Mouse (Mus musculus) fibroblast of lung, adult 2 months (primary cell): ENCODE measurements around the gene Vkorc1.
"Not testable (repeated sequence)": the region's sequence is repeated elsewhere in the genome, so short reads cannot be mapped to it uniquely, and the experiment has no call there.

Source experiments
- DNase-seq: peaks from one replicate; pipeline ENCODE4 v3.0.0-alpha.2; 2011; ENCODE audit warnings: low read depth

The Vkorc1 gene

DNA sequence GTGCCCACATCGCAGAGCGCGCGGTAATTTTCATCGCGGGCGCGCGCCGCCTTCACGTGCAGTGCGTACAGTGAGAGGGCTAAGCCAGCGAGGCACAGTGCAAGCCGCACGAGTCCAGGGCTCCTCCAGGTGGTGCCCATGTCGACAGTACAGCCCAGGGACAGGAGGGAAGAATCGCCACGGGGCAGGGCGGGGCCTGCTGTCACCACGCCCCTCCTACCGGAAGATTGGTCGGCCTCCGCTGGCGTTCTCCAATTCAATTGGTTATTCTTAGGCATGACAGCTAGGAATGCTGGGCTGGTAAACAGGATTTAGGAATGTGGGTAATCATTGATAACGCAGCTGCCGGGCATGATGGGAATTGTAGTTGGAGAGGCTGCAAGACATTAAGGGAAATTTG lies at the start of gene Vkorc1, which contains the start of gene Gm21974:
Gene Vkorc1, minus strand, starts transcription at position 176 of the 400 bp plus-strand sequence.
Gene Gm21974, minus strand, starts transcription at position 13 of the 400 bp plus-strand sequence.
- peak; percentile 96 for DNase-seq

DNA sequence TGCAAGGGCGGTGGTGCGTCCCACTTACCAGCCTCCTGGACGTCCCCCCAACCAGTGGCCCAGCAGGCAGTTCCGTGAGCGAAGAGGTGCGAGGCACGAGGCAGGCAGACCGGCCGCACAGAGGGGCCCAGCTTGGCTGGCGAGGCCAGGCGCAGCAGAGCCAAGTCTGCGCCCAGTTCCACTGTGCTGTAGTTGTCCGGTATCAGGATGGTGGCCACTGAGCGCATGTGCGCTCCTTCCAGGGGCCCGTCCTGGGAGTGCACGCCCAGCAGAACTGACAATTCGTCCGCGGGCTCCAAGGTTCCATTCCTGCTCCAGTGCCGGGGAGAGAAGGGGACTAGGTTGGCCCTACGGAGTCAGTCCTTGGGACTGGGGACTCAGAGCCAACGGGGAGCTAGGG lies 49.2 kb upstream of the Vkorc1 start:
- no peak for DNase-seq

DNA sequence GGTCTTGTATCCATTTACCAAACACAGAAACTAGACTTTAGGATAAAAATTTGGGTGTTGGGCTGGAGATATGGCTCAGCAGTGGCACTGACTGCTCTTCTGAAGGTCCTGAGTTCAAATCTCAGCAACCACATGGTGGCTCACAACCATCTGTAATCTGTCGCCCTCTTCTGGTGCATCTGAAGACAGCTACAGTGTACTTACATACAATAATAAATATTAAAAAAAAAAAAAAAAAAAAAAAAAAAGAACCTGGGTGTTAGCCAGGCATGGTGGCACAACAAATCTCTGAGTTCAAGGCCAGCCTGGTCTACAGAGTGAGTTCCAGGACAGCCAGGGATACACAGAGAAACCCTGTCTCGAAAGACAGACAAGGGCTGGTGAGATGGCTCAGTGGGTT lies 46.7 kb upstream of the Vkorc1 start:
- not testable (repeated sequence) for DNase-seq

DNA sequence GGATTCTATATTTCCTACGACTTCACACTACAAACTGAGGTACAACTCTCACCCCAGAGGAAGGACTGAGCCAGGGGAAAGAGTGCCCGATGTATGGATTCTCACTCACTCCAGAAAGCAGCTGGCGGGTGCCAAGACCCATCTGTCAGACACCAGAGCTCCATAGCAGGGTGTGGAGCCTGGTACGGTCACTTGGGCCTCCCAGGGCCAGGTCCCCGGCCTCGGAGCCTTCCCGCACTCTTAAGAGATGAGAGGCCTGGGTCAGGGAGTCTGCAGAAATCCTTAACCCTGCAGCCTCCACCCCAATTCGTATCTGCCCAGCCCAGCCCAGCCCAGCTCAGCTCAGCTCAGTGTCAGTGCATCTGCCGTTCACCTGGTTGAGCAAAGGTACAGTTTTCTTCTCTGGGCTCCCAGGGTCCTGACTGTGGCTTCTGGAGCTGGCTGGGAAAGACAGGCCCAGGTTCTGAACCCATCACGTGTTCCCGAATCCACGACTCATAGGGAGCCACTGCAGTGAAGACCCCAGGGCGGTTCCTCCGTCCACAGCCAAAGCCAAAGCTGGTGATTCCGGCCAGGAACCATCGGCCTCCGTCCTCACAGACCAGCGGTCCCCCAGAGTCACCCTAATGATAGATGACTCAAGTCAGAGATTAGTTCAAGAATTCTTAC lies 40.9 kb upstream of the Vkorc1 start:
- no peak for DNase-seq

DNA sequence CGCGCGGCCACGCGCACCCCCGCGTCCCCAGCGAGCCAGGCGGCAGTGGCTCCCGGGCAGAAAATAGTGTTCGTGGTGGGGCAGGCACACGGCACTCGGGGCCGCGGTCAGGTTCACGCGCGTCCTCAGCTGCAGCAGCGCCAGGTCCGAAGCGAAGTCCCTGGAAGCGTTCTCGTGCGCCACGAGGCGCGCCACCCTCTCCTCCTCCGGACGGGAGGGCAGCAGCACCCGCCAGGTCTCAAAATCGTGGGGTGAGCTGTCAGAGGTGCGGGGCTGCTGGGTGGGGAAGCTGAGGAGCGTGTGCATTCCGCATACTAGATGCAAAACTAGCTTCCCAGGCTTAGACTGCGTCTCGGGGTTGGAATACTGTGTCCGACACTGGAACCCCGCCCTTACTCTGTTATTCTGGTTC lies 40.3 kb upstream of the Vkorc1 start:
- no peak for DNase-seq

DNA sequence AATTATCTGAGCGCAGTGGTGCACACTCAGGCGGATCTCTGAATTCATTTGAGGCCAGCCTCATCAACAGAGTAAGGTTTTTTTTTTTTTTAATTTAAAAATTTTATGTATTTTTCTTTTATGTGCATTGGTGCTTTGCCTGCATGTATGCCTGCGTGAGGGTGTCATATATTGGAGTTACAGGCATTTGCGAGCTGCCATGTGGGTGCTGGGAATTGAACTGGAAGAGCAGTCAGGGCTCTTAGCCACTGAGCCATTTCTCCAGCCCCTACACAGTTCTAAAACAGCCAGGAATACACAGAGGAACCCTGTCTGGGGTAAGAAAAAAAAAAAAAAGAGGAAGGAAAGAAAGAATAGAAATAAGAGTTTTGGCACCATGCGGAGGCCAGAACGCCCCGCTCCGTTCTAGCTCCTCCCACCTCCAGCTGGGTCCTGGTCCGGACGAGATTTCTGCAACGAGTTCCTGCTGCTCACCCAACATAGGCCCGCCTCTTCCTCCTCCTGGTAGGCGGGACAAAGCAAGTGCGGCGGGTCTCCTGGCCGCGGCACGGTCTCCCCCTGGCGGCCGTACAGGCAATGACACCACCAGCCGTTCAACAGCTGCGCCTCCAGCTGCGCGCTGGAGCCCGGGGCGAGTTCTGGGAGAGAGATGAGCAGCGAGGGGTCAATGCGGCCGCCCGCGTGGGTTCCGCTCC lies 39.8 kb upstream of the Vkorc1 start:
- peak; percentile 86 for DNase-seq

DNA sequence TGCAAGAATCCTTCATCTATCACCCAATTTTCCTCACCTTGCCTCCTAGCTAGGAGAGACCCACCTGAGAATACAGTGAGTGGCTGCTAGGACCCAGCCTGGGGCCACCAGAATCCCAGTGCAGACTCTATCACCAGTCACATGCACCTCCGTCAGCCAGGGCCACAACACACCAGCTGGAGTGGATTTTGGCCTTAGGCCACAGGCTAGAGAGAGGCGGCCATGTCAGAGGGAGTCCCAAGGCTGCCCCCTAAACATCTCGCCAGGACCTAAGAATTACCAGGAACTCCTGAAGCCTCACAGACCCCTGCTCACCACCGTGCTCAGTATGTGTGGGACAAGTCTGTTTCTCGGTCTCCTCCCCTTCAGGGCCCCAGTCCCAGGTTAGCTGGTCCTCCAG lies 38.7 kb upstream of the Vkorc1 start:
- DNase-seq, result no peak

DNA sequence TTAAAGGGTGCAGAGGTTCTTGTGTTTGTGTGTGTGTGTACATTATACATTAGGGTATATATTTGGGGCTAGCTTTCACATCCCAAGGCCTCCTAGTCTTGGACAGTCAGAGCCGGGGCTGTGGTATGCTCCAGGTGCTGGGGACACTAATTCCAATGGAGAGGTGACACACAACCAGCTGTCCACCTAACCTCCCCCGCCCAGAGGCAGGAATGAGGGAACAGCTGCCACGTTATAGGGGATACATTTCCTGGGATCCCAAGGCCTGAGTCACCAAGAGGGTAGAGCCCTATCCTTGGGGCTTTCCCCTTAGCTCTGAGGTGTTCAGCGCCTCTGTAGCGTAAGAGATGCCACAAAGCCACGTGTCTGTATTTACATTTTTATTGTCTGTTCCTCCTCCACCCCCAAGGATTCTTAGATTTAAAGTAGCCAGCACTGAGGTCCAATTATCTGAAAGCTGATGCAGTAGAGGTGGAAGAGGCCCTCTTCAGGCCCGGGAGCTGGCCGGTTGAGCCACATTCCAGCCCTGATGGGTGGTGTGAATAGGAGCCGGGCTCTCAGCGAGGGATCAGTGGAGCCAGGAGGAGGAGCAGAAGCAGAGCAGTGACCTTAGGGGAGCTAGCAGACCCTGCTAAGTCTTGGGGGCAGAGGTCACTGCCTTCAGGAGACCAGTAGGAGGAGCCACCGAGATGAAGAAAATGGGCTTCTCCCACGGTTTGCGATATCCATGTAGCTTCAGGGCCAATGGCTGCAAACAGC lies 37.0 kb upstream of the Vkorc1 start:
- DNase-seq, result no peak

DNA sequence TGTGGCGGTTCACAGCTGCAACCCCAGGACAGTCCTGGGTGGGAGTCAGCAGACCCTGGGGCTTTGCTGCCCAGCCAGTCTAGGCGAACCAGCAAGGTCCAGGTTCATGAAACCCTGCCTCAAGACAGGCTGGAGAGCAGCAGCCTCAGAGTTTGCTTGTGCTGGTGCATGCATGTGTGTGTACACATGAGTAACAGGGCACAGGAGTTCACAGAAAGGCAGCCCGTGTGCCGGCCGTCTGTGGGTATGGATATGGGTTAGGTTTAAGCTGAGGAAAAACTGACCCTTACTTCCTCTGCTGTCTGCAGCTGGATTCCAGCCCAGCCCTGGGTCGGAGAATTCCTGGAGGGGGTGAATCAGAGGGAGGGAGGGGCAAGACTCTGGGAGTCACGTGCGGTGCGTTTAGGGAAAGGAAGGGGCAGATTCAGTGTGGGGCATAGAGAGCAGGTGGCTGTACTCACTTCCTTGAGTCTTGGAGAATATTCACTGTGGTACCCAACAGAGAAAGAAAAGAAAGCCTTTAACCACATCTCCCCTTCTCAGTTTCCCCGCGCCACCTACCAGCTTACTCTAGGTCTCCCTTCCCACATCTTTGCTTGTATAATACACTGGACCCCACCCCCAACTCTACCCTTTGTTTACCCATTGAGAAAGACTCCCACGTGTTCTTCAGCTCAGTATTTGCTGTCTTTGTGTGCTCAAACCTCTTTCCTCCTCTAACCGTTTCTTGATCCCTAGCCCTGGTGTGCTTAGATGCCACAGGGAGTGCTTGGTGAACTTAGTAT lies 36.1 kb upstream of the Vkorc1 start:
- DNase-seq, result no peak

DNA sequence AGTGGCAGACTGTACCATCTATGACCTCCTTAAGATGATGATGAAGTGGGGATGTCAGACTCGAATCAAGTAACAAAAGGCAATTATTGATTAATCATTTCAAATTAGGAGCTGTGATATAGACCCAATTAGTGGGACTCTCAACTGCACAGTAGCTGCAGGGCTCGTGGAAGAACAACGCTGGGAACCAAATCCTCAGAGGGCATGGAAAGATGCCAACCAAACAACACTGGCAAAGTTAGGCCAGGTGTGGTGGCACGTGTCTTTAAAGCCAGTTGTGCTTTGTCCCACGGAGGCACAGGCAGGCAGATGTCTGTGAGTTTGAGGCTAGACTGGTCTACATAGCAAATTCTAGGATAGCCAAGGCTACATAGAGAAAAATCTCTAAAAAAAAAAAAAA lies 35.2 kb upstream of the Vkorc1 start:
- DNase-seq, result no peak

DNA sequence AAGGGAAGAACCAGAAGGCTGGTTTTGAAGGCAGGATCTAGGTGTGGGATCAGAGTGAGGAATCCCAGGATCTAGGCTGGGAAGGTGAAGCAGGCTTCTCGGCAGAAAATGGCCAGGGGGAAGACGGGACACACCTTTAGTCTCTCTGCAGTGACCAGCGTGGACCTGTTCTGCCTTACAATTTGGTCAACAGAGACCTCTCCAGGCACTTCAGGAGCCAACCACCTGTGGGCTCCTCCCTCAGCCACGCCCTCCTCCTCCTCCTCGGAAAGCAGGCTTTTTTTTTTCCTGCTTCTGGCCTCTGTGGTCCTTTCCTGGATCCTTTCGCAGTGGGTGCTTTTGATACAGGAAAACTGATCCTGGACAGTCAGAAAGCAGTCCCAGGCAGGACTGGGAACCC lies 34.5 kb upstream of the Vkorc1 start, which contains the start of gene Prss8:
Gene Prss8, minus strand, starts transcription at position 182 of the 400 bp plus-strand sequence.
- DNase-seq, result no peak

DNA sequence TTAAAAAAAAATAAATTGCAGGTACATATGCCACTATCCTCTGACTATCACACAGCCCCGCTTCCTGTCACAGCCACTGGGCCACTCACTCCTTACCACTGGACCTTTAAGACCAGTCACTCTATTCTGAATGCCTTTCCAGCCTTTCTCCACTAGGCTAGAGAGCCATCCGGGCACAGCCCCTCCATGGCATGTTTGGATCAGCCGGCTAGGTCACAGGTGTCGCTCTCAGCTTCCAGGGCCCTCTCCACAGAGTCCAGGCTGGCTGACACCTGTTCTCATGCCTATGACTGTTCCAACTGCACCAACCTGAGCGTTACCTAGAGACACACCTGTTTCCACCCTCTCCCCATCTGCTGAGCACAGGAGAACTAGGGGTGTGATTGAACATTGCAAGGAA lies 33.2 kb upstream of the Vkorc1 start:
- DNase-seq, result no peak

DNA sequence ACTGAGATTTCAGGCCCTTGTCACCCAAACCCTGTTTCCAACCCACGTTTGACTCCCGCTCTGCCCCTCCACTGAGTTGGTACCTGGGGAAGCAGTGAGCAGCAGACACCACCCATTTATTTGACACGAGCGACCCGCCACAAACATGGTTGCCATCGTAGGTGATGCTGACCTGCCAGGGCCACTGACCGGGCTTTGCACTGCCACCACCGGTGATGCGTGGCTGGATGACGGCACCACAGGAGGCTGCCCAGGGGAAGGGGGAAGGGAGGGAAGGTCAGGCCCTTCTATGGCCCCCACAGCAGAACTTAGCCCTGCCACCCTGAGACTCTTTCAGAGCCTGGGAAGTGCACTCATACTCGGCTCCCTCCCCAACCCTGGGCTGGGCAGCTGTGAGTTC lies 32.3 kb upstream of the Vkorc1 start:
- no peak for DNase-seq

DNA sequence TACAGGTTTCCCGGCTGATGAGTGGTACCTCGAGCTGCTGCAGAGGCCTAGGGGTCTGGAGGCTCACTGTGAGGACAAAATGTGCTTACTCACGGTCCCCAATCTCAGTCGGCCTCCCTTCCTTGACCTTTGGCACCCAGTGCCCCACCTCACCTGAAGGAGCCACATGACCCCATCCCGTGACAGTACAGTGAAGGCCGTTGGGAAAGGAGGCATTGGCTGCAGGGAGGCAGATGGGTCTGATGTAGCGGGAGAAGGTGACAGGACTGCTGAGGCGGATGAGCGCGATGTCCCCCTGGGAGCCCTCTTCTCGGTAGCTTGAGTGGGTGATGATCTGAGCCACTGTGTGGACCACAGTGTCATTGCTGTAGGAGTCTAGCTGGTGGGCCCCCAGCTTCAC lies 31.4 kb upstream of the Vkorc1 start:
- no peak for DNase-seq

DNA sequence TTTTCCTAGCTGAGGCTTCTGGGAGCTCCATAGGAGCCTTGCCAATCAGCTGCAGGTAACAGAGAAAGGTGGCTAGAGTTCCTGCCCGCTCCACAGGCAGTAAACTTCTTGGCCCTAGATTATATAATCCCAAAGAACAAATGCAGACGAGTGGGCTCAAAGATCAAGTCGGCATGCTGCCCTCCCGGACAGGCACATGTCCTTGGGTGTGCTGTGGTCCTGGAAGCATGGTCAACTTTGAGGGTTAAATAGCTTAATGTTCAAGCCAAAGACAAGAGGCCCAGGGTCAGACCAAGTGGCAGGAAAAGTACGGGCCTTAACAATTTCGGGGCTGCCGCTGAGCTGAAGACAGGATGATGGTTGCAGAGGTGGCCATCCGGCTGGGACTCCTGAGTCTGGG lies 30.6 kb upstream of the Vkorc1 start:
- no peak for DNase-seq

DNA sequence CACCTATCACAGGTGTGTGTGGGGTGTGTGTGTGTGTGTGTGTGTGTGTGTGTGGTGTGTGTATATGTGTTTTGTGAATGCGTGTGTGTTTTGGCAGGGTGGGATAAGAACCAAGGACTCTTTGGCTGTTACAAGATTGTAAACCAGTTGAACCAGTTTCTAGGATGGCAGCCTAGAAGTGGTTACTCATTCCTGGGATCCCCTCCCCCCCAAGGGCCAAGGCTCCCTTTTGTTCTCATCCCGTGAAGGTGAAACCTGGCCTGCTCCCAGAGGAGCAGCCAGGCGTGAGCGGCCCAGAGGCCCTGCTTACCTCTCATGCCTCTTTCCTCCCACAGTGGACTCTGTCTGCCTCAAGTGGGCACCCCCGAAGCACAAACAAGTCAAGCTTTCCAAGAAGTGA lies 29.8 kb upstream of the Vkorc1 start:
- DNase-seq, result no peak

DNA sequence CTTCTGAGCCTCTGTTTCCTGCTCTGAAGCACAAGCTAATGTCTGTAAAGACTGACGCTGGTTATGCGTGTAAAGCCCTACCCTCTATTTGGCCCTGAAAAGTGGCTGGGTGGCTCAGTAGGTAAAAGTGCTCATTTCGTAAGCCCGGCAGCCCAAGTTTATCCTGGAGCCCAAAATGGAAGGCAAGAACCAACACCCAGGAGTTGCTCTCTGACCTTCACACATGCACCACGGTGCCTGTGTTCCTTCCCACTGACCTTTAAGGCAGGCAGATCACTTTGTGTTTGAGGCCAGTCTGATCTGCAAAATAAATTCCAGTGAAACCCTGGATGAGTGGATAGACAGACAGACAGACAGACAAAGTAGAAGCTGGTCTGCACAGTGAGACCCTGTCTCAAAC lies 28.3 kb upstream of the Vkorc1 start:
- DNase-seq, result no peak

DNA sequence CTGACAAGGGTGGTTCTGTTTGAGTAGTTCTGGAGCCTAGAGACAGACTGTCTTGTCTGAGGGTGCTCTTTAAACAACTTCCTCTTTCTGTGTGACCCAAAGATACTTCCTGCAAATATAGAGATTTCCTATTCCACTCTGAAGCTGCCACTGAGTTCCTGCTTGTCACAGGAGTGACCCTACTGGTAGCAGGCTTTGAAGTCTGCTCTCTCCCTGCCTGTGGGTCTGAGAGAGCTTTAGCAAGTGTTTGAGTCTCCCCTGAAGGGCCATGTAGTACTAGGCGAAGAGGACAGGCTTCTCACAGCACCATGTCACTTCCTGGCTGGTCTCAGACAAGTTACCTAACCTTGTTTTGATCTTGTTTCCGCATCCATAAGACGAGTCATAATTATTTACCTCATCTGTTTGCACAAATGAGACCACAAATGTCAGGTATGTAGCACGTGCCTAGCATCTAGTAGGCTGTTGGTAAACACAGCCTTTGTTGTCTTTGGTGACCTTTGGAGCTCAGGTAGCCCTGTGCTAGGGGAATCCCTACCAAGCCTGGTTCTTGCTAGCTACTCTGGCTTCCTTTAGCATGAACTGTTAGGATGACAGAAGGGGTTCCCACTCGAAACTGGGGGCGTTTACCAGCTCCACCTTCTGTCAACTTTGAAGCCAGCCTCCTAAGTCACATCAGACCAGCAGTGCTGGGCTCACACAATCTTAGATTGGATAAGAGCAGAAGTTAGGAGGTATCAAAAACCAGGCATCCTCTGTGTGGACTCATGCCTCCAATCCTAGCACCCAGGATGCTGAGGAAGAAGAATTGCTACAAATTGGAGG lies 27.2 kb upstream of the Vkorc1 start:
- DNase-seq, result no peak

DNA sequence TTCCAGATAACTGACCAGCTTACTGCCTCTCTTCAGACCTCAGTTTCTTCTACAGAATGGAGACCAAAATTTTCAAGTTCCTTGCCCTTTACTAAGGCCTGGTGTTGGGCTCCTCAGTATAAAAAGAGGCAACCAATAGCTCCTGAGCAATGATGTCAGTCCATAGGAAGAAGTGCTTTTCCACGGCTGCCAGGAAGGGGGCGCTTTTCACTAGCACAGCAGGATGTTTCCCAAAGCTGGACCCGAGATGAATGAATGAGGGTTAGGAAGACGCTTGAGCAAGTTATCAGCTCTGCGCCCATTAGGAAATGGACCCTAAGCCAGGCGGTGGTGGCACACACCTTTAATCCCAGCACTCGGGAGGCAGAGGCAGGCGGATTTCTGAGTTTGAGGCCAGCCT lies 26.1 kb upstream of the Vkorc1 start:
- DNase-seq, result no peak

DNA sequence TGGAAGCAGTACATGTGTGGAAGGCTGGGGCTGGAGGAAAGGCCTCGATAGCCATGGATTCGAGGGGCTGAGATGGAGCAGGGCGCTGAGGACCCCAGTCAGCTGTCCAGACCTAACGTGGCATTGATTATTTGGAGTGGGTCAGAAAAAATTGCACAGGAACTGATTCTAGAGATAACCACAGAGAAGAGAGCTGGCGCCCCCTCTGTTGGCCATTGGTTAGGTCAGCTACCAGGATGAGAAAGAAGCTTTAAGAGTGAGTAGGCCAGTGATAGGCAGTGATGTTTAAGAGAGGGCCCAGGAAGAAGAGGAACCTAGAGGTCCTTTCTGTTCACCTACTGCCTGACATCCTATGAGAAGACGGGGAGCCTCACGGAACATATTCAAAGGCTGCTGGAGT lies 23.9 kb upstream of the Vkorc1 start:
- DNase-seq, result no peak

DNA sequence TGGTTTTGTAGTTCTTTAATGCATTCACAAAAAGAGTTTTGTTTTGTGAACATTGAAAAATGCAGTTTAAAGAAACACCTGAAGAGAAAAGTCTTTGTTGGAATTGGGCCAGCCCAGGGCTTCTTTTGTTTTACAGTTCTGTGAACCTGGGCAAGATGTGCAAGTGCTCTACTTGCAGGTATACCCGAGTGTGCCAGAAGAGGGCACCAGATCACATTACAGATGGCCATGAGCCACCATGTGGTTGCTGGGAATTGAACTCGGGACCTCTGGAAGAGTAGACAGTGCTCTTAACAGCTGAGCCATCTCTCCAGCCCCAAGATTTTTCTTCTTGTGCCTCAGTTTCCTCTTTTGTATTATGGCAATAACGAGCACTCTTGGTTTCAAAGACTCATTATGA lies 22.8 kb upstream of the Vkorc1 start:
- DNase-seq, result no peak
